Mouse (Mus musculus) ES-E14 (cell line): Measurements from ENCODE around the gene Clstn2. TPM values are rescaled to one million over a fixed set of nuclear protein-coding genes. Genes with fewer than 3 reads are reported as not detected.

ENCODE experiments used
- DNase-seq: peaks from one replicate; pipeline ENCODE4 v3.0.0-alpha.2; 2013; ENCODE audit warnings: low read depth, low spot score
- H3K27ac ChIP-seq: 2 replicates; pipeline ENCODE4 v1.5.1; 2012; ENCODE audit warnings: low read depth, mild to moderate bottlenecking, low read length, moderate library complexity, mixed read lengths; ENCODE audit not compliant: poor library complexity, insufficient read depth, severe bottlenecking
- H3K36me3 ChIP-seq: 2 replicates; pipeline ENCODE4 v1.6.1; 2012; ENCODE audit warnings: mild to moderate bottlenecking, low read length, moderate library complexity, mixed read lengths; ENCODE audit not compliant: control insufficient read depth, poor library complexity, insufficient read depth, severe bottlenecking
- H3K4me1 ChIP-seq, 2 experiments: fragments of 150-350 bp in 1 of 2; sonication (generic) in 1 of 2; 2 replicates each; pipeline ENCODE4 v1.6.1; 2012; ENCODE audit warnings: low read length in 2 of 2, mild to moderate bottlenecking in 1 of 2, mixed read lengths in 1 of 2; ENCODE audit not compliant: control insufficient read depth in 2 of 2, insufficient read depth in 2 of 2, poor library complexity in 1 of 2
- H3K4me3 ChIP-seq, 2 experiments: fragments of 150-350 bp in 1 of 2; sonication (generic) in 1 of 2; 2 replicates each; pipeline ENCODE4 v1.5.1; 2012; ENCODE audit warnings: low read length in 2 of 2, low read depth in 1 of 2, mild to moderate bottlenecking in 1 of 2, mixed read lengths in 1 of 2; ENCODE audit not compliant: insufficient read depth in 1 of 2, poor library complexity in 1 of 2, severe bottlenecking in 1 of 2
- H3K9ac ChIP-seq: 2 replicates; pipeline ENCODE4 v1.6.1; 2012; ENCODE audit warnings: low read depth, mild to moderate bottlenecking, low read length, mixed read lengths; ENCODE audit not compliant: poor library complexity, insufficient read depth, severe bottlenecking
- H3K9me3 ChIP-seq: fragments of 150-350 bp; sonication (generic); 2 replicates; pipeline ENCODE4 v1.6.1; 2012; ENCODE audit warnings: low read depth, mild to moderate bottlenecking, low read length; ENCODE audit not compliant: control insufficient read depth, insufficient read depth
- CHD2 ChIP-seq: IDR thresholded peaks from 2 replicates; pipeline ENCODE4 v1.6.1; 2014; ENCODE audit warnings: mild to moderate bottlenecking, low read depth, low read length, inconsistent platforms
- HCFC1 ChIP-seq: IDR thresholded peaks from 2 replicates; pipeline ENCODE4 v1.6.1; 2012; ENCODE audit warnings: low read length, inconsistent platforms, borderline replicate concordance; ENCODE audit not compliant: insufficient read depth
- MAFK ChIP-seq: IDR thresholded peaks from 2 replicates; pipeline ENCODE4 v1.6.1; 2014; ENCODE audit warnings: mild to moderate bottlenecking, low read depth, low read length, inconsistent platforms; ENCODE audit not compliant: insufficient read depth
- ZC3H11A ChIP-seq: IDR thresholded peaks from 2 replicates; pipeline ENCODE4 v1.6.1; 2012; ENCODE audit warnings: low read depth, mild to moderate bottlenecking, inconsistent platforms, low read length, borderline replicate concordance
- ZNF384 ChIP-seq: IDR thresholded peaks from 2 replicates; pipeline ENCODE4 v1.6.1; 2012; ENCODE audit warnings: low read depth, low read length, inconsistent platforms
- in situ Hi-C, 2 experiments: fragments of 600-800 bp; cut with MboI; formaldehyde crosslinking; loops; one replicate each; pipeline ENCODE4 v1.15.1; 2025; ENCODE audit warnings: low sequenced_read_pairs in 2 of 2, inconsistent platforms in 1 of 2; ENCODE audit not compliant: unreplicated experiment in 2 of 2
- total RNA-seq: library from RNA; depleted of rRNA; stranded (reverse); fragments of 300-350 nt; gene quantifications from 2 replicates; pipeline ENCODE4 v1.2.3, GENCODE M21; 2012

Gene Clstn2
- total RNA-seq, 1 experiment, result 0.89 TPM

- TF ChIP-seq MAFK (no peak), HCFC1 (no peak), CHD2 (no peak), ZC3H11A (no peak), ZNF384 (no peak)
- no peaks in the 10 kb centered on the region for H3K4me1 ChIP-seq
- no peak overlapping the region for H3K27ac ChIP-seq
- H3K4me3 ChIP-seq, result no peak overlapping the region
- H3K9ac ChIP-seq, result no peak overlapping the region
- DNase-seq, result no peak
- in situ Hi-C loops, result no loop called here
- H3K9me3 ChIP-seq, result no peaks in the 10 kb centered on the region
- H3K36me3 ChIP-seq, result no peaks in the 10 kb centered on the region
These were observed 258.0 kb downstream of the Clstn2 start for GRCm38 (mm10) chr9:97774991-97775390.

GRCm38 (mm10) chr9:97773911-97774310 is 259.1 kb downstream of the Clstn2 start:
- no peak for DNase-seq
- no peak overlapping the region for H3K4me3 ChIP-seq
- in situ Hi-C loops, result no loop called here
- no peaks in the 10 kb centered on the region for H3K4me1 ChIP-seq
- no peaks in the 10 kb centered on the region for H3K36me3 ChIP-seq
- no peak overlapping the region for H3K9ac ChIP-seq
- no peak overlapping the region for H3K27ac ChIP-seq
- TF ChIP-seq HCFC1, result no peak
- no peak for TF ChIP-seq ZC3H11A
- no peak for TF ChIP-seq ZNF384
- TF ChIP-seq CHD2, result no peak
- TF ChIP-seq MAFK, result no peak
- no peaks in the 10 kb centered on the region for H3K9me3 ChIP-seq

GRCm38 (mm10) chr9:97772431-97772830 is 260.6 kb downstream of the Clstn2 start:
- no peak for DNase-seq
- Histone ChIP-seq H3K9me3 (no peaks in the 10 kb centered on the region), H3K27ac (no peak overlapping the region), H3K9ac (no peak overlapping the region), H3K4me1 (no peaks in the 10 kb centered on the region), H3K4me3 (no peak overlapping the region), H3K36me3 (no peaks in the 10 kb centered on the region)
- no peak for TF ChIP-seq ZC3H11A
- TF ChIP-seq CHD2, result no peak
- no peak for TF ChIP-seq MAFK
- no peak for TF ChIP-seq ZNF384
- no peak for TF ChIP-seq HCFC1
- in situ Hi-C loops, result no loop called here

GRCm38 (mm10) chr9:97769331-97769730 is 263.6 kb downstream of the Clstn2 start:
- H3K9me3 ChIP-seq, result no peaks in the 10 kb centered on the region
- no peak overlapping the region for H3K4me3 ChIP-seq
- H3K36me3 ChIP-seq, result no peaks in the 10 kb centered on the region
- no peak for DNase-seq
- TF ChIP-seq MAFK, result no peak
- TF ChIP-seq HCFC1, result no peak
- no peak for TF ChIP-seq ZC3H11A
- TF ChIP-seq ZNF384, result no peak
- in situ Hi-C loops, result no loop called here
- no peak overlapping the region for H3K27ac ChIP-seq
- no peaks in the 10 kb centered on the region for H3K4me1 ChIP-seq
- no peak overlapping the region for H3K9ac ChIP-seq

GRCm38 (mm10) chr9:97765251-97765767 is 267.7 kb downstream of the Clstn2 start:
- no peak for DNase-seq
- Histone ChIP-seq H3K27ac (no peak overlapping the region), H3K4me3 (no peak overlapping the region), H3K4me1 (no peaks in the 10 kb centered on the region), H3K9ac (no peak overlapping the region), H3K36me3 (no peaks in the 10 kb centered on the region), H3K9me3 (no peaks in the 10 kb centered on the region)
- TF ChIP-seq ZNF384 (no peak), HCFC1 (no peak), CHD2 (no peak), ZC3H11A (no peak), MAFK (no peak)
- in situ Hi-C loops, result no loop called here
